Mouse (Mus musculus) forebrain, embryonic 10.5 days (tissue): ENCODE results near the gene Il2ra. TPM values are rescaled to one million over a fixed set of nuclear protein-coding genes. Genes with fewer than 3 reads are reported as not detected.
"Not testable (repeated sequence)": the region's sequence is repeated elsewhere in the genome, so short reads cannot be mapped to it uniquely, and the experiment has no call there.

Experiments used
- DNase-seq: peaks from one replicate; pipeline ENCODE4 v3.0.0-alpha.2; 2017; ENCODE audit warnings: low spot score; ENCODE audit errors: extremely low spot score
- H3K27ac ChIP-seq: fragments of 300-500 bp; sonication (generic); 2 replicates; pipeline ENCODE4 v1.5.1; 2016; ENCODE audit warnings: mild to moderate bottlenecking
- H3K27me3 ChIP-seq: fragments of 300-500 bp; sonication (generic); 2 replicates; pipeline ENCODE4 v1.6.1; 2016; ENCODE audit warnings: mild to moderate bottlenecking; ENCODE audit not compliant: poor library complexity, severe bottlenecking
- H3K36me3 ChIP-seq: fragments of 300-500 bp; sonication (generic); replicated peaks from 2 replicates; pipeline ENCODE4 v1.6.1; 2016; ENCODE audit warnings: mild to moderate bottlenecking, moderate library complexity
- H3K4me1 ChIP-seq: fragments of 300-500 bp; sonication (generic); 2 replicates; pipeline ENCODE4 v1.6.1; 2016
- H3K4me3 ChIP-seq: fragments of 300-500 bp; sonication (generic); 2 replicates; pipeline ENCODE4 v1.5.1; 2016; ENCODE audit warnings: mild to moderate bottlenecking, moderate library complexity
- H3K9me3 ChIP-seq: fragments of 300-500 bp; sonication (generic); 2 replicates; pipeline ENCODE4 v1.6.1; 2016; ENCODE audit warnings: mild to moderate bottlenecking, moderate library complexity
- WGBS: fragments of 180-500 bp; shearing (Covaris S2); methylation state at CpG from one replicate; pipeline ENCODE4 v1.1.7; 2016; 5-methylcytosine and 5-hydroxymethylcytosine counted together
- polyA plus RNA-seq: library from polyadenylated mRNA; unstranded; fragments of >200 nt; fragmentation: Nextera tagmentation; extraction: Ambion mirVana; gene quantifications from 2 replicates; pipeline ENCODE4 v1.2.1, GENCODE M21; 2016

Il2ra gene
- polyA plus RNA-seq, 1 experiment from 2014 or later = not detected

- H3K4me3 ChIP-seq = no peak overlapping the region
- no peaks in the 10 kb centered on the region for H3K9me3 ChIP-seq
- DNase-seq = no peak
- H3K36me3 ChIP-seq = no peaks in the 10 kb centered on the region
- 84% methylated on average over 8 of the region's 8 CpGs for WGBS
- no peaks in the 10 kb centered on the region for H3K4me1 ChIP-seq
- H3K27ac ChIP-seq = no peak overlapping the region
- H3K27me3 ChIP-seq = no peaks in the 10 kb centered on the region
Measured at GRCm38 (mm10) chr2:11690201-11690890, 47.7 kb downstream of the Il2ra start.

GRCm38 (mm10) chr2:11693352-11693751, 50.7 kb downstream of the Il2ra start:
- Histone ChIP-seq H3K27me3 (no peaks in the 10 kb centered on the region), H3K9me3 (no peaks in the 10 kb centered on the region), H3K4me1 (no peaks in the 10 kb centered on the region), H3K36me3 (no peaks in the 10 kb centered on the region), H3K4me3 (no peak overlapping the region), H3K27ac (no peak overlapping the region)
- 92% methylated on average over 4 of the region's 4 CpGs for WGBS
- DNase-seq = no peak

- Histone ChIP-seq H3K27me3 (no peaks in the 10 kb centered on the region), H3K4me3 (no peak overlapping the region), H3K9me3 (no peaks in the 10 kb centered on the region), H3K36me3 (no peaks in the 10 kb centered on the region), H3K4me1 (no peaks in the 10 kb centered on the region), H3K27ac (no peak overlapping the region)
- WGBS = 80% methylated on average over 2 of the region's 2 CpGs
- DNase-seq = no peak
Measured at GRCm38 (mm10) chr2:11694104-11694503, 51.5 kb downstream of the Il2ra start.

GRCm38 (mm10) chr2:11695867-11696266, 53.3 kb downstream of the Il2ra start:
- no peak for DNase-seq
- Histone ChIP-seq H3K9me3 (no peaks in the 10 kb centered on the region), H3K27ac (no peak overlapping the region), H3K27me3 (no peaks in the 10 kb centered on the region), H3K4me1 (no peaks in the 10 kb centered on the region), H3K36me3 (no peaks in the 10 kb centered on the region), H3K4me3 (no peak overlapping the region)
- WGBS = 80% methylated on average over 2 of the region's 2 CpGs

GRCm38 (mm10) chr2:11698994-11699393, 56.4 kb downstream of the Il2ra start:
- no peak overlapping the region for H3K27ac ChIP-seq
- no peaks in the 10 kb centered on the region for H3K36me3 ChIP-seq
- peaks cover 10% of the 10 kb centered on the region for H3K27me3 ChIP-seq
- no peaks in the 10 kb centered on the region for H3K4me1 ChIP-seq
- 66% methylated on average over 5 of the region's 5 CpGs for WGBS
- H3K4me3 ChIP-seq = no peak overlapping the region
- no peak for DNase-seq
- H3K9me3 ChIP-seq = no peaks in the 10 kb centered on the region

- WGBS = 87% methylated on average over 2 of the region's 2 CpGs
- H3K4me1 ChIP-seq = peaks cover under 1% of the 10 kb centered on the region
- H3K4me3 ChIP-seq = no peak overlapping the region
- H3K27ac ChIP-seq = no peak overlapping the region
- peaks cover 19% of the 10 kb centered on the region for H3K27me3 ChIP-seq
- no peaks in the 10 kb centered on the region for H3K9me3 ChIP-seq
- no peaks in the 10 kb centered on the region for H3K36me3 ChIP-seq
- DNase-seq = no peak
Measured at GRCm38 (mm10) chr2:11699905-11700304, 57.3 kb downstream of the Il2ra start.

GRCm38 (mm10) chr2:11705201-11706025, 62.8 kb downstream of the Il2ra start, which contains the start of gene Il15ra:
TSS of gene Il15ra (plus strand) at chr2:11705290.
- Histone ChIP-seq H3K36me3 (no peaks in the 10 kb centered on the region), H3K27me3 (peaks cover 59% of the 10 kb centered on the region), H3K4me3 (peak within 1 kb of the TSS; percentile 67), H3K27ac (peak within 1 kb of the TSS; percentile 67; the same call in 1 of the 2 replicates), H3K9me3 (no peaks in the 10 kb centered on the region), H3K4me1 (peaks cover 19% of the 10 kb centered on the region)
- peak; percentile 39 for DNase-seq
- under 1% methylated on average over 37 of the region's 37 CpGs for WGBS

- peak overlapping the region; percentile 67; the same call in 1 of the 2 replicates for H3K27ac ChIP-seq
- H3K36me3 ChIP-seq = no peaks in the 10 kb centered on the region
- peaks cover 59% of the 10 kb centered on the region for H3K27me3 ChIP-seq
- peak; percentile 29 for DNase-seq
- WGBS = 3% methylated on average over 28 of the region's 28 CpGs
- no peaks in the 10 kb centered on the region for H3K9me3 ChIP-seq
- peaks cover 19% of the 10 kb centered on the region for H3K4me1 ChIP-seq
- peak overlapping the region; percentile 67 for H3K4me3 ChIP-seq
Measured at GRCm38 (mm10) chr2:11706030-11706745, 63.6 kb downstream of the Il2ra start.

- H3K27ac ChIP-seq = no peak overlapping the region
- 40% methylated on average over 6 of the region's 6 CpGs for WGBS
- no peaks in the 10 kb centered on the region for H3K9me3 ChIP-seq
- no peaks in the 10 kb centered on the region for H3K36me3 ChIP-seq
- peaks cover 59% of the 10 kb centered on the region for H3K27me3 ChIP-seq
- peaks cover 19% of the 10 kb centered on the region for H3K4me1 ChIP-seq
- H3K4me3 ChIP-seq = peak overlapping the region; percentile 67
- no peak for DNase-seq
Measured at GRCm38 (mm10) chr2:11706746-11707065, 64.1 kb downstream of the Il2ra start.

- Histone ChIP-seq H3K27ac (no peak overlapping the region), H3K9me3 (no peaks in the 10 kb centered on the region), H3K4me3 (no peak overlapping the region), H3K4me1 (peaks cover 19% of the 10 kb centered on the region), H3K27me3 (peaks cover 54% of the 10 kb centered on the region), H3K36me3 (no peaks in the 10 kb centered on the region)
- 86% methylated on average over 5 of the region's 5 CpGs for WGBS
- no peak for DNase-seq
Measured at GRCm38 (mm10) chr2:11708538-11708937, 65.9 kb downstream of the Il2ra start.

- 61% methylated on average over 4 of the region's 4 CpGs for WGBS
- H3K4me3 ChIP-seq, DNase-seq, H3K27ac ChIP-seq, H3K36me3 ChIP-seq, H3K9me3 ChIP-seq: not testable (repeated sequence)
- H3K4me1 ChIP-seq = peaks cover 17% of the 10 kb centered on the region
- peaks cover 38% of the 10 kb centered on the region for H3K27me3 ChIP-seq
Measured at GRCm38 (mm10) chr2:11710101-11710500, 67.5 kb downstream of the Il2ra start.

- no peaks in the 10 kb centered on the region for H3K9me3 ChIP-seq
- H3K27ac ChIP-seq = no peak overlapping the region
- H3K4me1 ChIP-seq = no peaks in the 10 kb centered on the region
- no peaks in the 10 kb centered on the region for H3K36me3 ChIP-seq
- DNase-seq = no peak
- H3K27me3 ChIP-seq = peaks cover 14% of the 10 kb centered on the region
- H3K4me3 ChIP-seq = no peak overlapping the region
- WGBS = 86% methylated on average over 6 of the region's 6 CpGs
Measured at GRCm38 (mm10) chr2:11712483-11712990, 69.9 kb downstream of the Il2ra start.
